Mouse (Mus musculus) hindbrain, embryonic 13.5 days (tissue): ENCODE results near the gene Fnd3c2. TPM values are rescaled to one million over a fixed set of nuclear protein-coding genes. Genes with fewer than 3 reads are reported as not detected.

ENCODE experiments used
- ATAC-seq: fragments of 200-750 bp; cut with Nextera tagmentation; 2 replicates; pipeline ENCODE4 v1.8.0; 2017; ENCODE audit warnings: moderate TSS enrichment; ENCODE audit not compliant: low FRiP score
- H3K27ac ChIP-seq: fragments of 300-500 bp; sonication (generic); 2 replicates; pipeline ENCODE4 v1.5.1; 2015; ENCODE audit warnings: inconsistent platforms, mild to moderate bottlenecking, moderate library complexity
- H3K27me3 ChIP-seq: fragments of 300-500 bp; sonication (generic); 2 replicates; pipeline ENCODE4 v1.6.1; 2015; ENCODE audit warnings: mild to moderate bottlenecking, inconsistent platforms
- H3K36me3 ChIP-seq: fragments of 300-500 bp; sonication (generic); 2 replicates; pipeline ENCODE4 v1.6.1; 2015; ENCODE audit warnings: mild to moderate bottlenecking, inconsistent platforms
- H3K4me1 ChIP-seq: fragments of 300-500 bp; sonication (generic); replicated peaks from 2 replicates; pipeline ENCODE4 v1.6.1; 2015; ENCODE audit warnings: inconsistent platforms
- H3K4me2 ChIP-seq: fragments of 300-500 bp; sonication (generic); 2 replicates; pipeline ENCODE4 v1.6.1; 2015; ENCODE audit warnings: inconsistent platforms, mild to moderate bottlenecking, moderate library complexity
- H3K4me3 ChIP-seq: fragments of 300-500 bp; sonication (generic); 2 replicates; pipeline ENCODE4 v1.5.1; 2015; ENCODE audit warnings: mild to moderate bottlenecking, inconsistent platforms
- H3K9ac ChIP-seq: fragments of 300-500 bp; sonication (generic); 2 replicates; pipeline ENCODE4 v1.6.1; 2015; ENCODE audit warnings: mild to moderate bottlenecking, inconsistent platforms
- H3K9me3 ChIP-seq: fragments of 300-500 bp; sonication (generic); 2 replicates; pipeline ENCODE4 v1.6.1; 2016; ENCODE audit warnings: inconsistent platforms
- WGBS: fragments of 180-500 bp; shearing (Covaris S2); methylation state at CpG from one replicate; pipeline ENCODE4 v1.1.7; 2015; 5-methylcytosine and 5-hydroxymethylcytosine counted together
- polyA plus RNA-seq: library from polyadenylated mRNA; unstranded; fragments of >200 nt; fragmentation: Nextera tagmentation; extraction: Ambion mirVana; gene quantifications from 2 replicates; pipeline ENCODE4 v1.2.1, GENCODE M21; 2015

Gene Fnd3c2
- polyA plus RNA-seq, 1 experiment from 2014 or later, result not detected

DNA sequence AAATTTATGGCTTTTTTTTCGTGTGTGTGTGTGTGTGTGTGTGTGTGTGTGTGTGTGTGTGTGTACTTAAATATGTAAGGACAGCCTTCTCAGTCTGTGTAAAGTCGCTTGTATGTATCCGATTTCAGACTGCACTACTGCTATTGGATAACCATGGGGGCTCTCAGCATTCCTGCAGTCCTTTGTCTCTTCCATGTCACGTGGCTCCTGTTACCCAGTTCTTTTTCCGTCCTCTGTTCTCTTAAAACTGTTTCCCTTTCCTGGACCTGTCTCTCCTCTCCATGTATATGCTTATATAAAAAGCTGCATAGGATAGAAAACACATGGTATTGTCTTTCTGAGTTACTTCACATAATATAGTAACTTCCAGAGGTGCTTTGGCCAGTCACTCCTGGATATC lies 69.5 kb downstream of the Fnd3c2 start:
- Histone ChIP-seq H3K27ac (peak overlapping the region; percentile 88), H3K4me2 (0 out of 2 replicates have a peak overlapping the region, but pooled peaks have one; percentile 45), H3K9me3 (no peaks in the 10 kb centered on the region), H3K4me1 (peaks cover 31% of the 10 kb centered on the region), H3K9ac (no peak overlapping the region), H3K4me3 (no peak overlapping the region), H3K27me3 (no peaks in the 10 kb centered on the region), H3K36me3 (no peaks in the 10 kb centered on the region)
- 21% methylated on average over 5 of the region's 5 CpGs for WGBS
- ATAC-seq, result no peak

Other genes starting within 250 kb of the Fnd3c2 start
- gene Magt1, start 243.5 kb downstream of the Fnd3c2 start, polyA plus RNA-seq, result 25.5 and 28.0 TPM in 2 replicates
- 376 and 403 TPM in 2 replicates for gene Cox7b, start 239.7 kb downstream of the Fnd3c2 start, polyA plus RNA-seq
- gene Atp7a, start 228.1 kb downstream of the Fnd3c2 start, polyA plus RNA-seq, result 17.6 and 17.9 TPM in 2 replicates
- 0.21 and 0.34 TPM in 2 replicates for gene Tlr13, start 112.2 kb downstream of the Fnd3c2 start, polyA plus RNA-seq
- 262 and 266 TPM in 2 replicates for gene Pgk1, start 68.3 kb downstream of the Fnd3c2 start, polyA plus RNA-seq
- gene Taf9b, start 34.2 kb downstream of the Fnd3c2 start, polyA plus RNA-seq, result 15.6 TPM in 2 replicates
- gene Fndc3c1, start 230.0 kb upstream of the Fnd3c2 start, polyA plus RNA-seq, result 0.75 and 0.84 TPM in 2 replicates